8 mouse cellular contexts compared by ENCODE assay signal in genomic region chr13:98815147-98815785, GRCm38 (mm10). TPM values are rescaled to one million over a fixed set of nuclear protein-coding genes. Genes with fewer than 3 reads are reported as not detected.
DNase-seq lines count a peak whose midpoint lies in the region; ATAC-seq and TF ChIP-seq lines count a peak whose summit lies in the region.

Fcho2 (minus strand) TSS chr13:98815449.

- peaks cover 9% of the 10 kb centered on the region for H3K4me1 ChIP-seq in embryonic facial prominence, embryonic 14.5 days (ENCODE audit: control insufficient read depth, insufficient read depth, low read length)
- peaks cover 10% of the 10 kb centered on the region; the same call in 1 of the 2 replicates for H3K4me1 ChIP-seq in limb, embryonic 14.5 days (ENCODE audit: control insufficient read depth, insufficient read depth, low read length)
- H3K4me1 ChIP-seq in midbrain, postnatal 0 days (ENCODE audit: insufficient read depth, low read length): no peaks in the 10 kb centered on the region

- WGBS in embryonic facial prominence, embryonic 14.5 days: under 1% methylated on average over 41 of the region's 61 CpGs
- under 1% methylated on average over 36 of the region's 61 CpGs for WGBS in limb, embryonic 14.5 days
- under 1% methylated on average over 45 of the region's 61 CpGs for WGBS in midbrain, postnatal 0 days

- peak within 1 kb of the TSS; percentile 62 for H3K4me2 ChIP-seq in embryonic facial prominence, embryonic 14.5 days (ENCODE audit: low read depth, low read length)
- H3K4me2 ChIP-seq in limb, embryonic 14.5 days (replicated peaks; ENCODE audit: low read depth, low read length, severe bottlenecking): peak within 1 kb of the TSS; percentile 61
- H3K4me2 ChIP-seq in midbrain, postnatal 0 days (ENCODE audit: low read depth, low read length, poor library complexity, severe bottlenecking): peak within 1 kb of the TSS; percentile 56

- peak; percentile 19; the same call in 1 of the 2 replicates for TF ChIP-seq POLR2A in limb, embryonic 14.5 days (IDR thresholded peaks at IDR 0.05; ENCODE audit: borderline replicate concordance, extremely low read depth, insufficient read depth, insufficient read length)

- no peaks in the 10 kb centered on the region for H3K9me3 ChIP-seq in embryonic facial prominence, embryonic 14.5 days (ENCODE audit: control insufficient read depth, low read length)
- no peaks in the 10 kb centered on the region for H3K9me3 ChIP-seq in limb, embryonic 14.5 days (ENCODE audit: control insufficient read depth, low read length)
- no peaks in the 10 kb centered on the region for H3K9me3 ChIP-seq in midbrain, postnatal 0 days (ENCODE audit: low read length)

- peak within 1 kb of the TSS; percentile 91 for H3K4me3 ChIP-seq in embryonic facial prominence, embryonic 14.5 days (ENCODE audit: low read depth, low read length)
- peak within 1 kb of the TSS; percentile 94 for H3K4me3 ChIP-seq in limb, embryonic 14.5 days (replicated peaks; ENCODE audit: low read length)
- H3K4me3 ChIP-seq in midbrain, postnatal 0 days (ENCODE audit: low read depth, low read length): peak within 1 kb of the TSS; percentile 96

- DNase-seq in 3T3-L1 (ENCODE audit: low read depth, low spot score): peak; percentile 96
- DNase-seq in adrenal gland, postnatal 4 days (ENCODE audit: low spot score in 2 of 2): peak; percentile 97 to 98
- peak; percentile 98 for DNase-seq in embryonic facial prominence, embryonic 14.5 days (ENCODE audit: low spot score)
- DNase-seq in heart, adult 8-10 months (ENCODE audit: low spot score): peak; percentile 98
- peak; percentile 100 for DNase-seq in kidney, adult 9 months
- DNase-seq in limb, embryonic 14.5 days (ENCODE audit: low spot score): peak; percentile 96
- peak; percentile 96 for DNase-seq in midbrain, postnatal 0 days (ENCODE audit: low spot score)
- peak; percentile 97 for DNase-seq in spleen, postnatal 14 days (ENCODE audit: low spot score in 2 of 2)

- TF ChIP-seq CTCF in midbrain, postnatal 0 days (IDR thresholded peaks at IDR 0.05): peak; percentile 86

- H3K9ac ChIP-seq in embryonic facial prominence, embryonic 14.5 days (ENCODE audit: low read depth, low read length): peak within 1 kb of the TSS; percentile 98
- H3K9ac ChIP-seq in limb, embryonic 14.5 days (ENCODE audit: low read depth, low read length, severe bottlenecking): peak within 1 kb of the TSS; percentile 97
- peak within 1 kb of the TSS; percentile 85 for H3K9ac ChIP-seq in midbrain, postnatal 0 days (replicated peaks; ENCODE audit: low read length, poor library complexity, severe bottlenecking)

- peak; percentile 98 for ATAC-seq in embryonic facial prominence, embryonic 14.5 days (ENCODE audit: low read depth)
- peak; percentile 97 for ATAC-seq in limb, embryonic 14.5 days (ENCODE audit: low FRiP score, low read depth)
- ATAC-seq in midbrain, postnatal 0 days (ENCODE audit: low FRiP score): peak; percentile 96

- H3K36me3 ChIP-seq in embryonic facial prominence, embryonic 14.5 days (ENCODE audit: control insufficient read depth, insufficient read depth, low read length): no peaks in the 10 kb centered on the region
- H3K36me3 ChIP-seq in limb, embryonic 14.5 days (ENCODE audit: control insufficient read depth, insufficient read depth, low read length): no peaks in the 10 kb centered on the region
- H3K36me3 ChIP-seq in midbrain, postnatal 0 days (ENCODE audit: insufficient read depth, low read length): no peaks in the 10 kb centered on the region

- no peaks in the 10 kb centered on the region for H3K27me3 ChIP-seq in embryonic facial prominence, embryonic 14.5 days (replicated peaks; ENCODE audit: control insufficient read depth, insufficient read depth, low read length)
- H3K27me3 ChIP-seq in limb, embryonic 14.5 days (ENCODE audit: control insufficient read depth, insufficient read depth, low read length): no peaks in the 10 kb centered on the region
- H3K27me3 ChIP-seq in midbrain, postnatal 0 days (ENCODE audit: insufficient read depth, low read length): no peaks in the 10 kb centered on the region

- H3K27ac ChIP-seq in embryonic facial prominence, embryonic 14.5 days (replicated peaks; ENCODE audit: low read depth, low read length): peak within 1 kb of the TSS; percentile 98
- peak within 1 kb of the TSS; percentile 98 for H3K27ac ChIP-seq in limb, embryonic 14.5 days (replicated peaks; ENCODE audit: low read depth, low read length)
- H3K27ac ChIP-seq in midbrain, postnatal 0 days (ENCODE audit: low read depth, low read length): peak within 1 kb of the TSS; percentile 85

RNA-seq across cellular contexts. Expression of gene Fcho2, which starts in this region (rescaled TPM):
- total RNA-seq in adrenal gland, postnatal 4 days (2021): 10 to 100 TPM; 56.8 to 66.9 TPM
- polyA plus RNA-seq in embryonic facial prominence, embryonic 14.5 days (2014; fragmentation: Nextera tagmentation; extraction: Ambion mirVana): 25.2 and 26.3 TPM in 2 replicates
- total RNA-seq in heart, adult 8-10 months (2022): 10 to 100 TPM; 28.4 to 41.0 (median 36.0) TPM
- polyA plus RNA-seq in limb, embryonic 14.5 days (2012; rRNA removed): 39.2 and 41.6 TPM in 2 replicates
- polyA plus RNA-seq in limb, embryonic 14.5 days (2014; fragmentation: Nextera tagmentation; extraction: Ambion mirVana): 25.3 and 30.4 TPM in 2 replicates
- total RNA-seq in midbrain, postnatal 0 days (2014; rRNA removed): 16.4 and 27.0 TPM in 2 replicates
- polyA plus RNA-seq in midbrain, postnatal 0 days (2015; fragmentation: Nextera tagmentation; extraction: Ambion mirVana): 12.9 and 15.1 TPM in 2 replicates

Comparison
In these comparisons a context has a peak if more than half of its experiments do, and no peak if none do; other contexts are left out.
1. Peak in every context shown above with its lines: DNase-seq, ATAC-seq, H3K4me3 ChIP-seq and H3K27ac ChIP-seq.